Mouse (Mus musculus) brain, embryonic 18.5 days (tissue): Measurements from ENCODE around the gene Vps51.

Experiments
- DNase-seq: peaks from one replicate; pipeline ENCODE4 v3.0.0-alpha.2; 2012; ENCODE audit warnings: low read depth, low spot score

The Vps51 gene

GRCm38 (mm10) chr19:6079983-6080480 lies 3.0 kb upstream of the Vps51 start, which contains the start of gene Tmem262:
Gene Tmem262 (plus strand): TSS chr19:6080033.
- no peak for DNase-seq

DNA sequence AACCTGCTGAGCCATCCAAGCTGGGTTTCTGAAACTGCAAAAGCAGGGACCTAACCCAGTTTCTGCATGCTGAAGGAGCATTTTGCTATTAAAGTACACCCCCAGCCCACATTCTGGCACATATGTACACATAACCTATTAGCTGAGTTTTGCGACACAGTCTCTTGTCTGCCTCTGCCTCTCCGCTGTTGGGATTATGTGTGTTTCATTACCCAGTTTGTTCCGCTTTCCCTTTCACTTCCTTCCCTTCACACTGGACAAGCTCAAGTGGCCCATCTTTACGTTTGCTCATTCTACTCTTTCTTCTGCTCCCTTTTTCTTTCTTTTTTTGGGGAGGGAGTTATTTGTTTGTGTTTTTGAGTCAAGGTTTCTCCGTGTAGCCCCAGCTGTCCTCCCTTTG lies 3.1 kb downstream of the Vps51 start:
- no peak for DNase-seq

GRCm38 (mm10) chr19:6071261-6071660 lies 5.8 kb downstream of the Vps51 start:
- DNase-seq = no peak

DNA sequence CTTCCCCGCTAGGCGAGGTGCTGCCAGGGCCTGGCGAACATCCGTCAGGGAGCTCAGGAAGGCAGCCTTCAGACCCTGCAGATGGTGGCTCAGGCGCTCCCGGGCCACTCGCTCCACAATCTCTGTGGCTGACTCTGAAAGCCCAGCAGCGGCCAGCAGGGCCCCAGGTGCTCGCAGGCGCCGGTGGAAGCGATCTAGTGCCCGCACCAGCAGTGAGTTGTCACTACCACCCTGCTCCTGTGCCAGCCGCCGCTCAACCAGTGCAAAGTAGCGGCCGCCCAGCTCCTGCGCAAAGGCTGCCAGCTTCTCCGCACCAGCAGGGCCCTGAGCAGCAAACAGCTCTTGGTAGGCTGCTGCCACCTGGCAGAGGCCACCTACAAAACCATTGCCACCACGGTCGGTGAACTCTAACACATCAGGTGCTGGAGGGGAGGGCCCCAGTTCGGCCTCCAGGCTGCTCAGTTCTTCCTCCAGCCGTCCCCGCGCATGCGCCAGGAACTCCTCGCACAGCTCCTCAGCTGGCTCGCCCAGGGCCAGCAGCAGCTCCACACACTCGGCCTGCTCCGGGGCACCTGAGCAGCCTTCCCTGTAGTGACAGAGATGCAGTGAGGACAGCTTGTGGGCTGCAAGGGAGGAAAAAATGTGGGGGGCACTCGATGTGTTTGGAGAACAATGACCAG lies 6.3 kb downstream of the Vps51 start:
- DNase-seq = no peak

DNA sequence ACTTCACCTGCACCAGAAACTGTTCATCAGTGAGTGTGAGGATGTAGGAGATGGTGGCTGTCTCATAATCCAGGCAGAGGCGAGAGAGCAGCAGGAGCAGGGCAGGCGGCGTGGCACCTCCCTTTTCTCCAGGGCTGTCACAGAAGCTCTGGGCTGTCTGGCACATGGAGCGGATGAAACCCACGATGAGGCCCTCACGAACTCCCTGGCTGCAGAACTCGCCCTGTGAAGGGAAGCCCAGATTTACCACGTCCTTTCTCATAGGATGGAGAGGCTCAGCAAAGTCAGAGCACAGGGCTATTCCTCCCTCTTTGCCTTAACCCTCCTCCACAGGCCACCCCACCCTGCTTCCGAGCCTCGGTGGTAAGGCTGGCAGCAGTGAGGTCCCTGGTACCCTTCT lies 7.2 kb downstream of the Vps51 start:
- DNase-seq = no peak

GRCm38 (mm10) chr19:6068951-6069350 lies 8.1 kb downstream of the Vps51 start:
- DNase-seq = no peak

DNA sequence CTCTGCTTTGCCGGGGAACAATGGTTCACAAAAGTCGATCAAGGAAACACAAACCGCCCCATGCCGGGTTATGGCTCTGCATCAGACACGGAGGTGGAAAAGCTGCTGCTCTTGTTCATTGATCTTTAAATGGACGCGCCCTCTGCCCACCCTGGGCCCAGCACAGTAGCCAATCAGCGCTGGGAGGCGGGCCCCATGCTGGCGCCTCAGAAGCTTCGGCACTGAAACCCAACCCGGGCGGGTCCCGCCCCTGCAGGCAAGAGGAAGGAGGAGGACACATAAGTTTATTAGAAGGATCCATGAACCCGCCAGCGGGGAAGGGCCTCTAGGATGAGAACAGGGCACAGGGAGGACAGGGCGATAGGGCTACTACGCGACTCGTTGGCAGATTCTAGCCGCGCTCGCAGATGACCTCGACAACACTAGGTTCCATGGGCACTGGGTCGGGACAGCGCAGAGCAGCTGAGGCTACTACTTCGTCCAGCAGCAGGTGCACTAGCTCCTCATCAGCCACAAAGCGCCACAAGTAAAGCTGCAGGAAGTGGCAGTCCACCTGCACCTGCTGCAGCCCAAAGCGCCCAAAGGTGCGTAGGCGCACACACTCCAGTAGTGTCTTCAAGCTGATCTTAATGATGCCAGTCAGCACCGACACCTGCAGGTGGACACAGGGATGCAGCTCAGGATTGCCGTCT lies 9.2 kb downstream of the Vps51 start, which contains the start of gene Tm7sf2:
Gene Tm7sf2 (minus strand): TSS at position 650 of the 692 bp plus-strand sequence.
- DNase-seq = peak; percentile 79

- no peak for DNase-seq
Measured at GRCm38 (mm10) chr19:6067011-6067723, 9.9 kb downstream of the Vps51 start.

- DNase-seq = no peak
Measured at GRCm38 (mm10) chr19:6066571-6066970, 10.5 kb downstream of the Vps51 start.

DNA sequence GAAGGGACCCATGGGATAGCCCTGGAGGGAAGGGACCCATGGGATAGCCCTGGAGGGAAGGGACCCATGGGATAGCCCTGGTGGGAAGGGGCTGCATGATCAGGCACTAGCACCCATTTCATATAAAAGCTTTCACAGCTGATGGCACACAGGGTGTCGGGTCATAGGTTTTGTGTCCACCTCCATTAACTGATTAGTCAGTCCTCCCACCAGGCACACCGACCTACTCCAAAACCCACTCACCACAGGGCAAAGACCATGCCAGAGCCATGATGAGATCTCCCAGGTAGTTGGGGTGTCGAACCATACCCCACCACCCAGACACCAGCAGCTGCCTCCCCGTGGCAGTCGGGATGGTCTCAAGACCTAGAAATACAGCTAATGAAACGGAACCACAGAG lies 13.9 kb downstream of the Vps51 start:
- no peak for DNase-seq

DNA sequence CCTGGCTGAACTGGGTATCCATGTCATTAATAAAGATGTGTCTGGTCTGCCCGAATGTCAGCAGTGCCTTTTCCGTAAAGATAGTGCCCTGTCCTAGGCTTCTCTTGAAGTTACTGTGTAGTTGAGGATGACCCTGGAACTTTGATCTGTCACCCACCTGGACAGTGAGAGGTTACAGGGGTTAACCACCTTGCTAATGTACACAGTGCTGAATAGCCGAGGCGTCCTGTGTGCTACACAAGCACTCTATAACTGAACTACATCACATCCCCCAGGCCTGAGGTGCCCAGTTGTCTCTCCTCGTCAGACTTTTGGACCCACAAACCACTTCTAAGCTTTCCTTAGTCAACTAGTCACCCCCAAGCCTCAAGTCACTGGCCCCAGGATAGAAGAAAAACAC lies 14.6 kb downstream of the Vps51 start:
- no peak for DNase-seq

GRCm38 (mm10) chr19:6061641-6062302 lies 15.3 kb downstream of the Vps51 start:
- no peak for DNase-seq

DNA sequence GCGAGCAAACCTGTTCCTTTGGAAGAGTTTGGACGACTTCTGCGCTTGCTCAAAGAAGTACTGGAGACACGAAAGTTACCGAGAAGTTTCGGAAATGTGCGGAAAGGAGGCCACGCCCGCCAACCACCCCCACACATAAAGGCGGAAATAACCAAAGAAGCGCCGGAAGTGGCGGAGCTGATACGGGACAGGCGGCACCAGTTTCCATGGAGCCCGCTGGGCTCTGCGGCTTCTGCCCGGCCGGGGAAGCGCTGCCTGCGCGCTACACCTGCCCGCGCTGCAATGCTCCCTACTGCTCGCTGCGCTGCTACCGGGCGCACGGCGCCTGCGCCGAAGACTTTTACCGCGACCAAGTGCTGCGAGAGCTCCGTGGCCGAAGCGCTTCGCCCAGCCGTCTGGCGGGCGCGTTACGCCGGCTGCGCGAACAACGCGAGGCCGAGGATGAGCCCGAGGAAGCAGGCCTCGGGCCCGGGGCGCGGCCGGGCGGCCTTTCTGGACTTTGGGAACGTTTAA lies 16.0 kb downstream of the Vps51 start, which contains the start of gene Znhit2:
Gene Znhit2 (plus strand): TSS at position 172 of the 513 bp plus-strand sequence.
- DNase-seq = peak; percentile 91

DNA sequence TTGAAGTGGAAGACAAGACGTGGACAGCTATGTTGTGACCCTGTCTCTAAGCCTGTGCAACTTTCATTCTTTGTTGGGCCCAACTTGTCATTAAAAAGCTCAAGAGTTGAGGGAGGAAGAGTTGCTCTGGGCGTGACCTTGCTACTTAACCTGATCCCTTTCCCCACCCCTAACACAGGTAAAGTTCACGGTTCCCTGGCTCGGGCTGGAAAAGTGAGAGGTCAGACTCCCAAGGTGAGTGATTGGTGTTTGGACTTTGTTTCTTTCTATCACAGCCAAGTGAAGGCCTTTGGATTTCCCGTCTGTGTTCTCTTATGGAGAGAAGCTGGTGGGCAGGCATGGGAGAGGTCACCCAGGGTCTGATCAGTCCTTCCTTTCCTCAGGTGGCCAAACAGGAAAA lies 18.1 kb downstream of the Vps51 start:
- no peak for DNase-seq

- DNase-seq = no peak
Measured at GRCm38 (mm10) chr19:6058513-6058912, 18.5 kb downstream of the Vps51 start.

DNA sequence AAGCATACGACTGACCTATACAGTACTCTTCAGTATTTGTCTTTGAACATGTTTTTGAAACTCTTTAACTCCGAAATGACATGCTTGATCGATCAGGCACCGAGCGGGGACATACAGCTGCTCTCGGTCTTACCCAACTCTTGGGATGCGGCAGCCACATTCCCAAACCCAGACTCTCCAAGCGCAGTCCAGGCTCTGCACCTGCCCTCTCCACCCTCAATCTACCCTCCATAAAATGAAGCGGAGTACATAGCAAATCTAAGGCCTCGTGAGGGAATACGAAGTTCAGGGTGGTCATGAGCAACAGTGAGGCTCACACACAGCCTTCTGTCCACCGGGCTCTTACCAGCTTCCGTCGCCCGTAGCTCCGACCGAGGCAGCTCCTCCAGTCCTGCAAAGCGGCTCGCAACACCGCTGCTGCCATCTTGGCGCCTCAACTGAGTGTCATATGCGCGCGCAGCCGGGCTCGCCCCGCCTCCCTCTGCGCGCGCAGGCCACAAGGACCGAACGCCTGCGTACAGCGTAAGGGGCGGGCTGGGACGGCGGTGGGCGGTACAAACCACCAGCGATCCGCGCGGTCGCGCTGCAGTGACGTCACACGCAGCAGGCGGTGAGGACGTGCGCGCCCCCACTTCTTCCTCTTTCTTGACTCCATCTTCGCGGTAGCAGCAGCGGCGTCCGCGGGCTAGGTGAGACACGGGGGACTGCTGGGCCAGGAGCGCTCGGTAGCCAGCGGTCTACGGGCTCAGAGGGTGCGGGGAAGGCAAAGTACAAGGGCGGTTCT lies 19.5 kb downstream of the Vps51 start, which contains the start of the genes Mrpl49 and Fau:
Gene Mrpl49 (minus strand): TSS at position 473 of the 784 bp plus-strand sequence.
Gene Fau (plus strand): TSS at position 532 of the 784 bp plus-strand sequence.
- peak; percentile 95 for DNase-seq

DNA sequence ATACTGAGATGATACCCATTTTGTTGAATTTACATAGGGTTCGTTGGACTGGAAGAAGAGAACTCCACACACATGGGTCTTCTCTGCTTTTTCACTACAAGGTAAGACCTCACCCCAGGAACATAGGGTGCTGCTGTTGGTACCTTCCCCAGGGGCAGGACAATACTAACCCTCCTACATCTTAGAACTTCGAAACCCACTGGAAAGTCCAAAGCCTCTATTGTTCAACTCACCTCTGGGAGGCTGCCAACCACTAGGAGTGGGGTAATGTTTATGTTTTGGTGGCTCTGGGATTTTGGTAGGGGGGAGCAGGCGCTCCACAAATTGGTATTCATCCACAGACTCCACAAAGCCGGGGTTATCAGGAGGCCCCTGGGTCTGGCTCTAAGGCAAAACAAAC lies 20.3 kb downstream of the Vps51 start:
- DNase-seq = no peak

DNA sequence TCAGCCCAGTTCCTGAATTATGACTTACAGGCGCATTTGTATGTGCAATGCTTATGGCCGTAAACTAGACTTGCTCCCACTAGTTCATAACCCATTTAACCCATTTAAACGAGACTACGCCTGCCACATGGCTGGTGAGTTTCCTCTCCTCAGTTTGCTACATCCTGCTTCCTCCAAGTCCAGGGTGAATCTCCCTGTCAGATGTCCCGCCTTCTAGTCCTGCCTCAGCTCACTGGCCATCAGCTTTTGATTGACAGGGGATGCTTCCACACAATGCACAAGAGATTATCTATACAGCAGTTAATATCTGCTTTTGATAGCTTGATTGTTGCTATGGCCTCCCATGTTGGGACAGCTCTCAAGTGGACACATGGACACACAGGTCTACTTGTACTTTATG lies 22.7 kb downstream of the Vps51 start:
- DNase-seq = no peak

DNA sequence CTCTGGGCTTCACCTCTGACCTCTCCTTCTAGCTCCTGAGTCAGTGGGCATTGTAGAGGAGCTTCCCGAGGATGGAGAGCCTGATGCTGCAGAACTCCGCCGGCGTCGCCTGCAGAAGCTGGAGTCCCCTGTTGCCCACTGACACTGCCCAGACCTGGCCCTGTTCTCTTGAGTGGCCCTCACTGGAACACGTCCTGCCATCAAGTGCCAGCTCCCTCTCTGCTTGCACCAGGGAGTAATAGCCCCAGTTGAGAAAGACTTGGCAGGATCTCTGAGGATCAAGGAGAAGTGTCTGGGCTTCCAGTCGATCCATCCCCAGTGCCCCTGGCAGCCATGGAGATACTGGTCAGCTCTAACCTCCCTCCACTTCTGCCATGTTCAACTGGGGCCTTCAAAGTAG lies 24.5 kb downstream of the Vps51 start:
- no peak for DNase-seq

DNA sequence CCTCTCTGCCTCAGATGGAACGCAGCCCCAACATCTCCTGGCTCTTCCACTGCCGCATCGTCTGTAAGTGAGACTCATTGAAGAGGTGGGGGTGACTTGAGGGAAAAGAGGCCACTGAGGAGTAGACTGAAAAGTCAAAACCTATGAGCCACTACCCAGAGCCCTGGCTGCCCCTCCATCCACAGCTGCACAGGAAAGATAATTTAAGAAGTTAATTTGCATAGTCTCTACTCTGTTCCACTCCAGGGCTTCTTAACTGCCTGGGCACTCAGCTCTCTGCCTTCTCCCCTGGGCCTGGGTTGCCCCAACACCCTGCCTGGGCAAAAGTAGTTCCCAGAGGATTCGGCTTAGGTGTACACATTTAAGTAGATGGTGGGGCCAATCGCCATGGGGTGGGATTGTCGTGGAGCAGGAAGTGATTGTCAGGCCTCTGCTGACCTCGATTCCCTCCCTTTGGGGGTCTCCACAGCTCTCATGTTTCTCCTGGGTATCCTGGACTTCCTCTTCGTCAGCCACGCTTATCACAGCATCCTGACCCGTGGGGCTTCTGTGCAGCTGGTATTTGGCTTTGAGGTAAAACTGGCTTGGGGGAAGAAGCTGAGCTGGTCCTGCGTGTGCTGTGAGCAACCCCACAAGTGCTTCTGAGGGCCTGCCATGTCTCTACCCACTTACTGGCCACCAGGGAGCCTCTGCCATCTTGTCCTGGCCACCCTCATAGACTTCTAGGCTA lies 28.2 kb downstream of the Vps51 start:
- no peak for DNase-seq
